Mouse (Mus musculus): ENCODE measurements around the gene Otos. TPM values are rescaled to one million over a fixed set of nuclear protein-coding genes. Genes with fewer than 3 reads are reported as not detected.
A peak's percentile ranks its signal among the peaks of the same experiment; 100 is the strongest.

Otos gene
- polyA plus RNA-seq, 1 experiment from 2014 or later: 0.08 TPM

GRCm38 (mm10) chr1:92648197-92648596 lies 444 bp downstream of the Otos start:
- ChIA-PET POLR2A (interaction anchor here (1.3 kb wide), 1 partner anchor 184 kb away, joined by 4 read pairs; no protein-coding TSS in a partner anchor), CTCF (interaction anchor here (0.8 to 2.7 kb wide), 25 partner anchors 11 to 255 kb away, joined by 3 to 23 read pairs (median 4); partner anchors contain the start of gene Ankmy1)
- TF ChIP-seq CTCF (IDR thresholded peaks at IDR 0.05): no peak
- H3K27me3 ChIP-seq: no peaks in the 10 kb centered on the region
- DNase-seq (ENCODE audit: low read depth, low spot score): no peak
- no peak for ATAC-seq
- in situ Hi-C loops (cut with MboI; ENCODE audit: low pct_unique_long_range_greater_than_20kb): no loop called here

GRCm38 (mm10) chr1:92647752-92648151 lies 889 bp downstream of the Otos start:
- CTCF ChIA-PET: interaction anchor here (0.7 to 2.7 kb wide), 15 partner anchors 9 to 206 kb away, joined by 3 to 16 read pairs (median 5); no protein-coding TSS in a partner anchor
- ATAC-seq: peak; percentile 29
- no peaks in the 10 kb centered on the region for H3K27me3 ChIP-seq
- POLR2A ChIA-PET: interaction anchor here (1.3 kb wide), 1 partner anchor 184 kb away, joined by 4 read pairs; no protein-coding TSS in a partner anchor
- no peak for DNase-seq (ENCODE audit: low read depth, low spot score)
- TF ChIP-seq CTCF (IDR thresholded peaks at IDR 0.05): no peak
- in situ Hi-C loops (cut with MboI; ENCODE audit: low pct_unique_long_range_greater_than_20kb): no loop called here

- no peak for ATAC-seq
- POLR2A ChIA-PET: no interaction called here
- no peaks in the 10 kb centered on the region for H3K27me3 ChIP-seq
- in situ Hi-C loops (cut with MboI; ENCODE audit: low pct_unique_long_range_greater_than_20kb): no loop called here
- DNase-seq (ENCODE audit: low read depth, low spot score): no peak
- CTCF ChIA-PET: interaction anchor here (0.7 to 2.7 kb wide), 6 partner anchors 9 to 195 kb away, joined by 3 to 16 read pairs (median 4); no protein-coding TSS in a partner anchor
- no peak for TF ChIP-seq CTCF (IDR thresholded peaks at IDR 0.05)
Measured at GRCm38 (mm10) chr1:92647026-92647425, 1.6 kb downstream of the Otos start.

DNA sequence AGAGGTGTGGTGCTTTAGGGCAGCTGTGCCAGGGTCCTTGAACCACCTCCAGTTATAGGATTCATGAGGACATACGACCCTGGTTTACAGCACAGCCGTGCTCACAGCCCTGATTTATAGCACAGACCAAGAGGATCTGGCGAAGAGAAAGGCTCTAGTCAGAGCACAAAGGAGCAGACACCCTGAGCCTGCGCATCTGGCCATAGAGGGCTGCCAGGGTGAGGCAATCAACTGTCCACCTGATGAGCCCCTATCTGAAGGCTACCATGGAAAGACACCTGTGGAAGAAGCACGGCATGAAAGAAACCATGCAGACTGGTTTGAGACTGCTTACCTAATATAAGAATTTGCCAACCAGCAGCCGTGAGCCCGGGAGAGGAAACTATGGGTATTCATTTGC lies 2.0 kb downstream of the Otos start:
- DNase-seq (ENCODE audit: low read depth, low spot score): no peak
- no peaks in the 10 kb centered on the region for H3K27me3 ChIP-seq
- ATAC-seq: no peak
- in situ Hi-C loops (cut with MboI; ENCODE audit: low pct_unique_long_range_greater_than_20kb): no loop called here
- CTCF ChIA-PET: no interaction called here
- POLR2A ChIA-PET: interaction anchor here (0.6 kb wide), 1 partner anchor 163 kb away, joined by 3 read pairs; no protein-coding TSS in a partner anchor
- no peak for TF ChIP-seq CTCF (IDR thresholded peaks at IDR 0.05)

GRCm38 (mm10) chr1:92646111-92646510 lies 2.5 kb downstream of the Otos start:
- no peak for ATAC-seq
- POLR2A ChIA-PET: interaction anchor here (0.6 kb wide), 1 partner anchor 163 kb away, joined by 3 read pairs; no protein-coding TSS in a partner anchor
- CTCF ChIA-PET: no interaction called here

GRCm38 (mm10) chr1:92644916-92645315 lies 3.7 kb downstream of the Otos start:
- in situ Hi-C loops (cut with MboI; ENCODE audit: low pct_unique_long_range_greater_than_20kb): no loop called here

More at GRCm38 (mm10) chr1:92646111-92646510, 2.5 kb downstream of the Otos start:
- in situ Hi-C loops (cut with MboI; ENCODE audit: low pct_unique_long_range_greater_than_20kb): no loop called here
- TF ChIP-seq CTCF (IDR thresholded peaks at IDR 0.05): no peak
- H3K27me3 ChIP-seq: no peaks in the 10 kb centered on the region
- DNase-seq (ENCODE audit: low read depth, low spot score): no peak

GRCm38 (mm10) chr1:92643691-92644090 lies 5.0 kb downstream of the Otos start:
- ChIA-PET POLR2A (no interaction called here), CTCF (interaction anchor here (1.5 kb wide), 1 partner anchor 29 kb away, joined by 3 read pairs; no protein-coding TSS in a partner anchor)
- TF ChIP-seq CTCF (IDR thresholded peaks at IDR 0.05): no peak
- in situ Hi-C loops (cut with MboI; ENCODE audit: low pct_unique_long_range_greater_than_20kb): no loop called here
- no peaks in the 10 kb centered on the region for H3K27me3 ChIP-seq
- ATAC-seq (no peak), DNase-seq (ENCODE audit: low read depth, low spot score) (no peak)

More at GRCm38 (mm10) chr1:92644916-92645315, 3.7 kb downstream of the Otos start:
- CTCF ChIA-PET: interaction anchor here (1.5 kb wide), 1 partner anchor 30 kb away, joined by 3 read pairs; no protein-coding TSS in a partner anchor
- POLR2A ChIA-PET: no interaction called here
- no peak for TF ChIP-seq CTCF (IDR thresholded peaks at IDR 0.05)
- no peak for ATAC-seq
- H3K27me3 ChIP-seq: no peaks in the 10 kb centered on the region
- no peak for DNase-seq (ENCODE audit: low read depth, low spot score)

DNA sequence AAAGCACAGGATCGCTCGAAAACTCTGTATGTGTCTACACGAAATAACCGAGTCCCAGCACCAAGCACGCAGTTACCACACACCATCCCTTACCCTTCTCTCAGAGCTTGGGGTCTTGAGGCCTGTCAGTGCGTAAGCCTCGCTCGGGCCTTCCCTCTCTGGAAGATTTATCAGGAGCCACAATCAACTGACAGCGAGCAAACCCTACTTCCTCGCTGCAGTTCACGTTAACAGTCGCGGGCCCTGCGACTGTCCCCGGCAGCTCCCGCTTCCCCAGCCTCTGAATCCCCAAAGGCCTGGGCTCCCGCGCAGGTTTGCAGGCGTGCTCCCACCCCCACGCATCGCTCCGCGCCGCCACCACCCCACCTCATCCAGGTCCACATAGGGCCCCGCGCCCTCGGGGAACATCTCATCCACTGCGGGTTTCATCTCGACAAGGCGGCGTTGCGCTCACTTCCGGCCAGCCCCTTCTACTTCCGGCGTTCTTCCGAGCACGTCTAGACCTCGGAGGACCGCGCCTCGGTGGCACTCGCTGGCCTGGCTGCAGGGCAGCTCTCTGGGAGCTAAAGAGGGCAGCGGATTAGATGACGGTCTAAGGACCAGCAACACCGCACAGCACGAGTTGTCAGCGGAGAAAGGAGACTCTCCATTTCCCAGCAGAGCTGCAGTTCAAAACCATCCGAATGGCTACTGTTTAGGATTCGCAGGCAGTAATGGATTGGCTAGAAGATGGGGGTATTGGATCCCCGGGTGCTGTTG lies 6.9 kb downstream of the Otos start, which contains the start of gene Cops9:
Gene Cops9, minus strand, starts transcription at position 472 of the 759 bp plus-strand sequence.
- in situ Hi-C loops (cut with MboI; ENCODE audit: low pct_unique_long_range_greater_than_20kb): no loop called here

GRCm38 (mm10) chr1:92640393-92640792 lies 8.2 kb downstream of the Otos start:
- ATAC-seq (no peak), DNase-seq (ENCODE audit: low read depth, low spot score) (no peak)
- ChIA-PET CTCF (no interaction called here), POLR2A (no interaction called here)
- TF ChIP-seq CTCF (IDR thresholded peaks at IDR 0.05): no peak
- in situ Hi-C loops (cut with MboI; ENCODE audit: low pct_unique_long_range_greater_than_20kb): no loop called here
- H3K27me3 ChIP-seq: no peaks in the 10 kb centered on the region

More for the DNA sequence above, 6.9 kb downstream of the Otos start, which contains the start of gene Cops9:
- no peaks in the 10 kb centered on the region for H3K27me3 ChIP-seq
- TF ChIP-seq CTCF (IDR thresholded peaks at IDR 0.05): no peak
- ChIA-PET POLR2A (interaction anchor here (0.8 to 1.4 kb wide), 2 partner anchors 202 to 265 kb away, joined by 3 read pairs; partner anchors contain the start of gene Dusp28), CTCF (interaction anchor here (1.1 to 1.5 kb wide), 2 partner anchors 13 to 27 kb away, joined by 3 to 4 read pairs; no protein-coding TSS in a partner anchor)
- ATAC-seq (peak; percentile 70), DNase-seq (ENCODE audit: low read depth, low spot score) (peak; percentile 56)

DNA sequence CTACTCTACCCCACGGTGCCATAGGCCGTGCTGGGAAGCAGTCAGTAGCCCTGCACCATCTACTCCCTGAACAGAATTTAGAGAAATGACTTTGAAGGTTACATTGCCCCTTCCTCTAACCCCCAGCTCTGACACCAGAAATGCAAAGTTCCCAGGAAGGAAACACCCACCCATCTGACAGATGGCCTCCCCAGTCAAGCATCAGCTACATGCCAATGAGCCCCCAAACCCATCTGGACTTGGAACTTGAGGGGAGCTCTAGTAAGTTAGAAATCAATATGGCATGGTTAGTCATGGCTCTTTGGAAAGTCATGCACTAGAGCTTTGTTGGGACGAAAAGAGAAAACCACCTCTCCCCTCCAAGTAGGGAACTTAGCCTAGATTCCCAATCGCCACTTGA lies 9.9 kb downstream of the Otos start:
- CTCF ChIA-PET: interaction anchor here (0.9 kb wide), 1 partner anchor 9 kb away, joined by 3 read pairs; no protein-coding TSS in a partner anchor
- DNase-seq (ENCODE audit: low read depth, low spot score) (no peak), ATAC-seq (no peak)
- POLR2A ChIA-PET: no interaction called here
- H3K27me3 ChIP-seq: no peaks in the 10 kb centered on the region
- in situ Hi-C loops (cut with MboI; ENCODE audit: low pct_unique_long_range_greater_than_20kb): no loop called here
- TF ChIP-seq CTCF (IDR thresholded peaks at IDR 0.05): no peak

- TF ChIP-seq CTCF (IDR thresholded peaks at IDR 0.05): no peak
- POLR2A ChIA-PET: no interaction called here
- CTCF ChIA-PET: interaction anchor here (0.9 kb wide), 1 partner anchor 9 kb away, joined by 3 read pairs; no protein-coding TSS in a partner anchor
- in situ Hi-C loops (cut with MboI; ENCODE audit: low pct_unique_long_range_greater_than_20kb): no loop called here
- no peaks in the 10 kb centered on the region for H3K27me3 ChIP-seq
- DNase-seq (ENCODE audit: low read depth, low spot score) (no peak), ATAC-seq (no peak)
Measured at GRCm38 (mm10) chr1:92638181-92638580, 10.5 kb downstream of the Otos start.

Data from Patski (cell line).